Mouse (Mus musculus): Measurements from ENCODE around the gene Nans. TPM values are rescaled to one million over a fixed set of nuclear protein-coding genes. Genes with fewer than 3 reads are reported as not detected.
A peak's percentile ranks its signal among the peaks of the same experiment; 100 is the strongest.

Gene Nans
- polyA plus RNA-seq, 1 experiment from 2014 or later: 63.2 TPM

DNA sequence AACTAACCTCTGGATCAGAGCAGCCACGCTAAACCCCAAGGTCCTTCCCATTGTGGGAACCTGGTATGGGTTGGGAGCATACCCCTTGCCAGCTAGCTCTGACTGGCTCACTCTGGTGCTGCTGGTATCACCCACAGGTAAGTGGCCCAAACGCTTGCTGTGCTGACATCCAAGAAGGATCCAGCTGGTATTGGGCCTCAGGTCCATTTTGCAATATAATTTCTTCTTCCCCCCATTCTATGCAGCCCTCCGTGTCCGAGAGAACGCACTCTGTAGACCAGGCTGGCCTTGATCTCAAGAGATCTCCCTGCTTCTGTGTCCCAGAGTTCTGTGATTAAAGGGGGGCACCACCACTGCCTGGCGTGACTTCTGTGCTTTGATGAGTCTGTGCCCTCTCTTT lies 4.0 kb downstream of the Nans start:
- Histone ChIP-seq H3K27ac (no peak overlapping the region), H3K36me3 (peaks cover 38% of the 10 kb centered on the region), H3K4me2 (replicated peaks) (no peak overlapping the region), H3K9ac (replicated peaks) (no peak overlapping the region), H3K27me3 (no peaks in the 10 kb centered on the region), H3K4me3 (replicated peaks) (no peak overlapping the region), H3K9me3 (no peaks in the 10 kb centered on the region; the same call in 1 of the 2 replicates), H3K4me1 (replicated peaks) (peaks cover 7% of the 10 kb centered on the region)
- no peak for ATAC-seq
- WGBS: 94% methylated on average over 6 of the region's 6 CpGs

DNA sequence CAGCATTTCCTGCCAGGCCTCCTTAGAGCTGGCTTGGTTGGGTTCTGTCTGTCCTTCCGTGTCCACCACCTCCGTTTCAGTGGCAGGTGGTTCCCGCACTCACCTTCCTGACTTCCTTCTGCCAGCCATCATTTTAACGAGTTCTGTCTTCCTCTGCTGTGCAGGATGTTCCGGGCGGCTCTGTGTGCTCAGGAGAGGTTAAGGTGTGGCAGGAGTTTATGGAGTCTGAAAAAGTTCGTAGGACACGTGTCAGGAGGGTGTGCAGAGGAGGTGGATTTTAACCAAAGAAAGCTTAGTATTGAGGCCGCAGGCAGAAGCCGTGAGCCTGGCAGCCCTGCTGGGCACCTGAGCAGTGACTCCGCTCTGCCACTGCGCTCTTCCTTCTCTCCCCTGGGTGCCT lies 6.5 kb downstream of the Nans start:
- no peak overlapping the region for H3K4me3 ChIP-seq (replicated peaks)
- ATAC-seq: no peak
- no peak overlapping the region for H3K4me2 ChIP-seq (replicated peaks)
- 93% methylated on average over 12 of the region's 12 CpGs for WGBS
- no peaks in the 10 kb centered on the region for H3K9me3 ChIP-seq
- H3K4me1 ChIP-seq (replicated peaks): no peaks in the 10 kb centered on the region
- no peaks in the 10 kb centered on the region for H3K27me3 ChIP-seq
- no peak overlapping the region for H3K9ac ChIP-seq (replicated peaks)
- H3K36me3 ChIP-seq: peaks cover 48% of the 10 kb centered on the region
- no peak overlapping the region for H3K27ac ChIP-seq

DNA sequence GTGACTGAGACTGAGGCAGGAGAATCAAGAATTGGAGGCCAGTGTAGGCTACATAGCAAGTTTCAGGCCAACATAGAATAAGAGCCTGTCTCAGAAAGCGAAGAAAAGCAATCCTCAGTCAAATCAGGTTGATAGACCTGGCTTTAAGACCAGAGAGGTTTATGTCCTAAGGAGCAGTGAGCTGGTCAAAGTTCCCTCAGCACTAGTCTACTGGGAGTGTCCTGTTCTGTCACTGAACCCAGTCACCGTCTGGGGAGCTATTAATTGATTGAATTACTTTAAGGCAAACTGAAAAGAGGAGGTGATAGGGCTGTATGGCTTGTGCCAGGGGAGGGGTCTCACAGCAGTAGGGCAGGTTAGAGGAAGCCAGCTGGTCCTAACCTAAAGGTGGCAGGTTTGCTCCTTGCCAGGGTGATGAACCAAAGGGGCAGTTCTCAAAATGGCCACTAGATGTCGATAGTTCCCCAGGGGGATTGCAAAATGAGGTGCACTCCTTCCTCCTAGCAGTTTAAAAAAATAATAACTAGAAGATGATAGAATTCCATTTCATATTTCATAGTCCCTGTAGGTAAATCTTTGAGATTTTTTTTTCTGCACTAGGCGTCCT lies 8.3 kb downstream of the Nans start:
- 0 out of 2 replicates have a peak, but pooled peaks have one; percentile 58 for ATAC-seq
- Histone ChIP-seq H3K4me3 (replicated peaks) (no peak overlapping the region), H3K9ac (replicated peaks) (no peak overlapping the region), H3K9me3 (no peaks in the 10 kb centered on the region), H3K36me3 (peaks cover 62% of the 10 kb centered on the region), H3K4me2 (replicated peaks) (no peak overlapping the region), H3K27me3 (no peaks in the 10 kb centered on the region), H3K4me1 (replicated peaks) (no peaks in the 10 kb centered on the region), H3K27ac (no peak overlapping the region)
- 31% methylated on average over 4 of the region's 4 CpGs for WGBS

DNA sequence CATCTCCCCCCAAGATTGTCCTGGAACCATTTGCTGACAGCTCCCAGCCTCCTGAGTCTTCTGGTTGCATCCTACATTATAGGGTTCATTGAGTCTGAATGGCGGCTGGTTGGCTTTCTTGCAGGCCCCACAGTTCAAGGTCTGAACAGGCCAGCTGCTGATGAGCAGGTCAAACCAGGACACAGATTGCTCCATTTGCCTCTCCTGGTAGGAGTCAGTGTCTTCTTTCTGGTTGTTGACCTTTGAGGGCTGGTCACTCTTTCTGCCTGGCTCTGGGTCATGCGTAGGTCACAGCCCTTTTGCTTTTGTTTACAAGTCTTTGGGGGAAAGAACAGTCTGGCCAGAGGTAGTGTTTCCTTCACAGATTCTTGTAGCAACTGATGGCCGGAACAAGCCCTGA lies 9.5 kb downstream of the Nans start:
- WGBS: 70% methylated on average over 3 of the region's 3 CpGs
- H3K4me2 ChIP-seq (replicated peaks): no peak overlapping the region

DNA sequence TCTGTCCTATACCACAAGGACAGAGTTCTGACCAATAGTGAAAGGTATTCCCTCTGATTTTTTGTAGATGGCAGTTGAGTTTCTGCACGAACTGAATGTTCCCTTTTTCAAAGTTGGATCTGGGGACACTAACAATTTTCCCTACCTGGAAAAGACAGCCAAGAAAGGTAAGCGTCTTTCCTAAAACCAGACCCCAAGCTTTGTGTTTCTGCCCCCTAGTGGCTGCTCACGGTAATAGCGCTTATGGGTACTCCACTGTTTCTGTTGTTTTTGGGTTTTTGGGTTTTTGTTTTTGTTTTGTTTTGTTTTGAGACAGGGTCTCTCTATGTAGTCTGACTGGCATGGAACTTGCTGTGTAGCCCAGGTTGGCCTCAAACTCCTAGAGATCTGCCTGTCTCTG lies 9.9 kb downstream of the Nans start:
- H3K4me2 ChIP-seq (replicated peaks): no peak overlapping the region
- no peaks in the 10 kb centered on the region for H3K9me3 ChIP-seq
- H3K27me3 ChIP-seq: no peaks in the 10 kb centered on the region
- no peaks in the 10 kb centered on the region for H3K4me1 ChIP-seq (replicated peaks)
- peaks cover 54% of the 10 kb centered on the region for H3K36me3 ChIP-seq
- no peak overlapping the region for H3K4me3 ChIP-seq (replicated peaks)
- H3K27ac ChIP-seq: no peak overlapping the region
- H3K9ac ChIP-seq (replicated peaks): no peak overlapping the region
- 13% methylated on average over 4 of the region's 4 CpGs for WGBS
- ATAC-seq: no peak

More for the DNA sequence above, 9.5 kb downstream of the Nans start:
- Histone ChIP-seq H3K4me1 (replicated peaks) (no peaks in the 10 kb centered on the region), H3K4me3 (replicated peaks) (no peak overlapping the region), H3K9me3 (no peaks in the 10 kb centered on the region), H3K27me3 (no peaks in the 10 kb centered on the region), H3K9ac (replicated peaks) (no peak overlapping the region), H3K36me3 (peaks cover 59% of the 10 kb centered on the region), H3K27ac (no peak overlapping the region)
- no peak for ATAC-seq

DNA sequence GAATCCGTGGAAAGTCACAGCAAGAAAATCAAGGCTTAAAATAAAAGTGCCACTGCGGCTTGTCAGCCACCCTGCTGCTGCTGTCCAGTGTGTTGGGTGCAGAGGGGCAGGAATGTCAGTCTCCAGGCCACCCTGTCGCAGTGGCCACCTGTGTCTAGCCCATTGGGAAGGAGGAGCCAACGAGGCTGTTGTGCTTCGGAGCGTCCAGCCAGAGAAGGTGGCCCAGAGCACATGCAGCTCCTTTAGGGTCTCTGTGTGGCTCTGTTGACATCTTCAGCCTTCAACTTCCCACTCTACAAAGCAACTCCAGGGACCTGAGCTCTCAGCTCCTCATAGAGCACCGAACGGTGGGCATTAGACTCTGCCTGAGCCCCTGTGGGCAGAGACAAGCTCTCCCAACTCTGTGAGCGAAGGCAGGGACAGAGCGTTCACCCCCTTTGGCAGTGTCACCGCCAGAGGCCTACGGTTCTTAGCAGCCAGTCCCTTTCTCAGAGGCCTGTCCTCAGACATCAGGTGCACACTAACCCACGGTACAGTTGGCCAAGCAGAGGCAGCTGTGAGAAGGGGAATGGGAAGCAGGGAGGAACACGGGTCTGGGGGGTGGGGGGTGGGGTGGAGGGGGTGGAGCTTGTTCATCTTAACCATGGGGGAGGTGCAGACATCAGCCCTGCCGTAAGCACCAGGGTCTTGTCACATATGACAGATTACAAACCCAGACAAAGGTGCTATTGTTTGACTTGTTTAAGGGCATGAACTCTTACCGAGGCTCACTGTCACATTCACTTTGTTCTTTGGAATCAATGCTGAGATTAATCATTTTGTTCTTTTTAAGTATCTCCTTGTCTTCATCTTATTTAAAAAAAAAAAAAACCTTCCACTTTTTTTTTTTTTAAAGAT lies 13.8 kb downstream of the Nans start:
- no peak overlapping the region for H3K27ac ChIP-seq
- WGBS: 74% methylated on average over 16 of the region's 16 CpGs

DNA sequence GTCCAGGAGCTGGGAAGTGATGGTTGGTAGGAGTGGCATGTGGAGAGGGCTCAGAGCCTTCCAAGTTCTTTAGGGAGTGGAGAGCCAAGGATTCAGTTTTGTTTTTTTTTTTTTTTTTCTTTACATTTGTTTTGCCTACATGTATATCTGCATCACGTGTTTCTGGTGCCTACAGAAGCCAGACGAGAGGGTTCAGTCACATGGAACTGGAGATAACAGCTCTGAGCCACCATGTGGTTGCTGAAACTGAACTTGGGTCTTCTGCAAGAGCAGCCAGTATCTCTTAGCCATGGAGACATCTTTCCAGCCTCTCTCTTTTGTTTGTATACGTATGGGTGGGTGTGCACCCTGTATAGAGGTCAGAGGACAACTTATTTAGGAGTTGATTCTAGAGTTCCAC lies 14.8 kb downstream of the Nans start:
- Histone ChIP-seq H3K27ac (no peak overlapping the region), H3K27me3 (peaks cover 19% of the 10 kb centered on the region), H3K4me3 (replicated peaks) (no peak overlapping the region), H3K4me2 (replicated peaks) (no peak overlapping the region), H3K4me1 (replicated peaks) (0 out of 2 replicates have a peak, but pooled peaks cover 8% of the 10 kb centered on the region), H3K9me3 (no peaks in the 10 kb centered on the region), H3K36me3 (peaks cover 31% of the 10 kb centered on the region), H3K9ac (replicated peaks) (no peak overlapping the region)
- WGBS: 86% methylated on average over 3 of the region's 3 CpGs
- no peak for ATAC-seq

More for the DNA sequence above, 13.8 kb downstream of the Nans start:
- Histone ChIP-seq H3K27me3 (peaks cover 19% of the 10 kb centered on the region), H3K4me2 (replicated peaks) (no peak overlapping the region), H3K9me3 (no peaks in the 10 kb centered on the region), H3K36me3 (peaks cover 31% of the 10 kb centered on the region), H3K4me3 (replicated peaks) (no peak overlapping the region), H3K4me1 (replicated peaks) (0 out of 2 replicates have a peak, but pooled peaks cover 8% of the 10 kb centered on the region), H3K9ac (replicated peaks) (no peak overlapping the region)
- no peak for ATAC-seq

DNA sequence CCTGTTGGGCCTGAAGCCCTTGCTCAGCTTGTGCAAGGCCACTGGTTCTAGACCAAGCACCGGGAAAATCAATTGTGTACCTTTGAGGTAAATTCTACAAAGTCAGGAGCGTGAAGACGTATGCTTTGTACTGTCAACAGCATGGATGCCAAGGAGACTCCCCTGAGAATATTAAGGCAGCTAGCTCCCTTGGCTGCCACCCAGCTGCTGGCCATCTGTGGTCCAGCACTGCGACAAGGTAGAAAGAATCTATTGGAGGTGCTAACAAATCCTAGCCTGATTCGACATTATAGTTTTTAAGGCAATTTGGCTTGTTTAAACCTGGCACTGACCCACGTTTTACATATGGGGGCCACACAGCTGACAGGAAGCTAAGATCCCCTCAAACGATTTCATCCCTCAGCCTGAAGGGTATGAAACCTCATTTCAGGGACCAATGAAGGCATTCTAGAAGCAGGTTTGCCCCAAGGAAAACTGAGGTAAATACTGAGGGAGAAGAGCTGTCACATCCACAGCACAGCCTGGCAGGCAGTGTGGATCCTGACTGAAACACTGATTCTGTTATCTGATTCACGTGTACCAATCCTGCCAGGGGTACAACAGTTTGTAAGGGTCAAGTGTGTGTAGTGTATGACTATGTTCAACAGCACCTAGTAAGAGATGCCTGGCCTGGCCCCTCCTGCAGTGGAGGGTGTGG lies 16.5 kb downstream of the Nans start:
- 74% methylated on average over 8 of the region's 8 CpGs for WGBS
- H3K4me3 ChIP-seq (replicated peaks): no peak overlapping the region
- peaks cover 21% of the 10 kb centered on the region for H3K36me3 ChIP-seq
- no peaks in the 10 kb centered on the region for H3K9me3 ChIP-seq
- ATAC-seq: no peak
- H3K27me3 ChIP-seq: peaks cover 19% of the 10 kb centered on the region
- no peak overlapping the region for H3K4me2 ChIP-seq (replicated peaks)
- H3K4me1 ChIP-seq (replicated peaks): 0 out of 2 replicates have a peak, but pooled peaks cover 8% of the 10 kb centered on the region
- H3K27ac ChIP-seq: no peak overlapping the region
- H3K9ac ChIP-seq (replicated peaks): no peak overlapping the region

DNA sequence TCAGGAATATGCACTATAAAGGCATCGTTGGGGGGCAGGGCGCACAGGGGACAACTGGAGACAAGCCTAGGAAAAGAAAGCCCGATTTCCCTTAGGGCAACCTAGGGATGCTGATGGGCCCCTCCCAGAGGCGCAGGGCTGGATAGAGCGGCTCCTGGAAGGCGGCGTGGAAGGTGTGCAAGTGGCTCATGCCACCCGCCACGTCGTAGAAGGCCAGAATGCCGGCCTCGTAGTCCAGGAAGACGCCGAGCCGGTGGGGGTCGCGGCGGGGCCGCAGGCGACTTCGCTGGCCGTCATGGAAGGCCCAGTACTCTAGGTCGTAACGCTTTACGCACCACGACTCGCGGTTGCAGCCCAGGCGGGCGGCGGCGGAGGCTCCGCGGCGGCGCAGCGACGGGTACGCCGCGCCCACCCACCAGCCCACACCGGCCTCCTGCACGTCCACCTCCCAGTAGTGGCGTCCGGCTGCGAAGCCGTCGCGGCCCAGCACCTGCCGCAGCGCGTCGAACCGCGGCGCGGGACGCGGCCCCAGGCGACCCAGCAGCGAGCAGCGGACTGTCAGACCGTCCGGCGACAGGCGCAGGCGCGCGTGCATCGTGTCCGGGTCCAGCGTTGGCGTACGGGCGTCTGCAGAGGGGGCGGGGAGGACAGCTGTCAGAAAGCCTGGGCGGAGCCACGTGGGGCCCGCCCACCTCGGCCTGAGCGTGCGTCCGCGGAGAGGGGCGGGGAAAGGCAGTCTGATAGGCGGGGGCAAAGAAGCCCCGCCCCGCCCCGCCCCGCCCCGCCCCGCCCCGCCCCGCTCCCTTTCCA lies 18.0 kb downstream of the Nans start:
- peak overlapping the region; percentile 53 for H3K4me3 ChIP-seq (replicated peaks)
- peaks cover 19% of the 10 kb centered on the region for H3K27me3 ChIP-seq
- H3K27ac ChIP-seq: peak overlapping the region; percentile 37
- WGBS: under 1% methylated on average over 92 of the region's 94 CpGs
- H3K4me1 ChIP-seq (replicated peaks): 0 out of 2 replicates have a peak, but pooled peaks cover 8% of the 10 kb centered on the region
- H3K36me3 ChIP-seq: peaks cover 10% of the 10 kb centered on the region
- H3K9me3 ChIP-seq: no peaks in the 10 kb centered on the region
- H3K4me2 ChIP-seq (replicated peaks): peak overlapping the region; percentile 66
- peak; percentile 97 for ATAC-seq
- H3K9ac ChIP-seq (replicated peaks): peak overlapping the region; percentile 71

DNA sequence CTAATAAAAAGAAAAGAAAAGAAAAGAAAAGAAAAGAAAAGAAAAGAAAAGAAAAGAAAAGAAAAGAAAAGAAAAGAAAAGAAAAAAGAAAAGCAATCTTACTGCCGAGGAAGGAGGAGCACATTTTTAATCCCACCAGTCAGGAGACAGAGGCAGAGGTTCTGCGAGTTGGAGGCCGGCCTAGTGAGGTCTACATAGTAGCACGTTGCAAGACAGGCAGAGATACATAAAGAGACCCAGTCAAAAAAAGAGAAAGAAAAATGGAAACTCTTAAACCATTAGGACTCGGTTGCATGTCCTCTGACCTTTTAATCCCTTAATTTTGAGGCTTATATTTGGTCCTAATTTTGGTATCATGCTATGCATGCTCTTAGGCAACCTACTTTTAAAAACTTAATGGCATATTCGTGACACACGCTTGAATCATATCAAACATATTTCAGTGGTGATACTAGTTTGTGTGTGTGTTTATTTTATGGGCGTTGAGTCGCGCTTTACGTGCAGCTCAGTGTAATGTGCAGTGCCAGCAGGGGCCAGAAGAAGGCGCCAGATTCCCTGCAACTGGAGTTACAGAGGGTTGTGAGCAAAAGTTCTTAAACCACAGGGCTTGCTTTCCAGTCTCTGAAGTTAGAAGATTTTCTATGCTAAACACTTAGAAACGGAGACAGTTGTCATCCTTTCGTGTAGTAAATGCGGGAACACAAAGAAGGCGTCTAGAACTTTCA lies 18.9 kb downstream of the Nans start:
- H3K9me3 ChIP-seq: no peaks in the 10 kb centered on the region
- H3K9ac ChIP-seq (replicated peaks): no peak overlapping the region
- H3K4me3 ChIP-seq (replicated peaks): peak overlapping the region; percentile 53; the same call in 1 of the 2 replicates
- H3K4me1 ChIP-seq (replicated peaks): 0 out of 2 replicates have a peak, but pooled peaks cover 8% of the 10 kb centered on the region
- peak overlapping the region; percentile 66 for H3K4me2 ChIP-seq (replicated peaks)
- peaks cover 19% of the 10 kb centered on the region for H3K27me3 ChIP-seq
- no peak for ATAC-seq
- no peak overlapping the region for H3K27ac ChIP-seq
- H3K36me3 ChIP-seq: peaks cover 2% of the 10 kb centered on the region; the same call in 1 of the 2 replicates
- 10% methylated on average over 16 of the region's 16 CpGs for WGBS

DNA sequence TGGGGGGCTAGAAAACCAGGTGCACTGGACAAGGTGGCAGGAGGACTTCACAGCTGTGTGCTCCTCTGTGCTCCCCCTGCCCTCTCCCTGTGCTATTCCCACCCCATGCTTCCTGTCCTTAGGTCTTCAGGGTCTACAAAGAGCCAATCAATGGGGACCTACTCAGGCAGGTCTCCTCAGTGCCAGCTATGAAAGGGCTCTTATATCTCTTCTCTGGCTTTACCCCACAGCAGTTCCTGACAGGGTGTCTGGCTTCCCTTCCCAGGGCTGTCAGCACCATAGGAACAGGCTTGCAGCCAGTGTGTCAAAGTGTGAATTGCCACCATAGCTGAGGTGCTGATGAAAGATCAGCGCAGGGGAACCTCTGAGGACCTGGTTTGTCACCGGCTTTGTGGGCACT lies 31.4 kb downstream of the Nans start:
- Histone ChIP-seq H3K27me3 (no peaks in the 10 kb centered on the region), H3K4me1 (replicated peaks) (no peaks in the 10 kb centered on the region), H3K36me3 (no peaks in the 10 kb centered on the region), H3K9me3 (no peaks in the 10 kb centered on the region), H3K27ac (no peak overlapping the region), H3K4me3 (replicated peaks) (no peak overlapping the region), H3K4me2 (replicated peaks) (no peak overlapping the region), H3K9ac (replicated peaks) (no peak overlapping the region)
- WGBS: 96% methylated on average over 2 of the region's 2 CpGs
- ATAC-seq: 0 out of 2 replicates have a peak, but pooled peaks have one; percentile 37

Data from midbrain, embryonic 13.5 days (tissue).